Mouse (Mus musculus) adrenal gland (tissue): ENCODE results near the gene Tlx2.

Experiments
- intact Hi-C: fragments of 180-260 bp; cut with DNase I; formaldehyde crosslinking; loops from one replicate; pipeline ENCODE4 v1.15.1; 2025

Tlx2 gene

DNA sequence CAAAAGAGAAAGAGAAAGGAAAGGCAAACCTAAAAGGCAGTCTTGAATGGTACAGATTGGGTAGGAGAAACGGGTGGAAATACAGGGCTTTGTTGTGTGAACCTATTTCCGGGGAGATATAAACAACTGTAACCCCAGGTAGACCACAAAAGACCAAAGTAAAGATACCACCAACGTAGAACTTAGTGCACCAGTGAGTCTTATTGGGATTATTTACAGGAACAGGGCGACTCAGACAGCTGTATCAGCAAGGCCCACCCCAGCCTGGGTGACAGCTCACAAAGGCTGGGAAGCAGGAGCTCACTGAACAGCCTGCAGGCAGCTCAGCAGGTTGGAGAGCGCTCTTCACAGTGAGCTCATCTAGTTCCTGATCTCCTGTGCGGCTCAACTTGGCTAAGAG is 25.9 kb upstream of the Tlx2 start:
- intact Hi-C loops, result no loop called here

DNA sequence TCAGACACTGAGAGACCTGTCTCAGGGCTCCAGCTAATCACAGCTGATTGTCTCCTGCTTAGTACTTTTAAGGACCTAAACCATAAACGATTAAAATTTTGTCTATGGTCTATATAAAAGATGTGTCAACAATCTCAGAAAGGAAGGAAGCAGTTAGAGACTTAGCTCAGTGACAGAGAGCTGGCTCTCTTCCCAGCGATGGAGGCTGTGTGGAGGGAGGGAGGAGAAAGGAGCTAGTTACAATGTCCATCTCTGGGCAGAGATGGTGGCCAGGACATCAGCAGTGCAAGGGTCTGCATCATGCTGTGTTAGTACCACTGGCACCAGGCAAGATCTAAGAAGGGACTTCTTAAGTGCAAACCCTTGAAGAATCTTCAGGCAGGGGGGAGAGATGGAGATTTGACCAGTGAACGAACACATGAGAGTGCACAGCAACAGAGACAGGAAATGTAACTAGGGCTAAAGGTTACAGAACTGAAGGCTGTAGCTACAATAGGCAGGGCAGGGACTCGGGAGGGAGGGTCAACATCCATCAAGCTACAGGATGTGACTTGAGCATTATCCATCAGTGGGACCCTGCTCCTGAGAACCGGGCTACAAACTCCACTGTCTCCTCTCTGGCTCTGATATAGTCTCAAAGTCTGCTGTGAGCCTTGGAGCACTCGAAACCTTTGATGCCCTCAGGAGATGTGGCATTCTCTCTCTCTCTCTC is 22.5 kb upstream of the Tlx2 start:
- intact Hi-C loops, result no loop called here

- intact Hi-C loops, result no loop called here
Observed at GRCm38 (mm10) chr6:83087926-83088260, 17.8 kb upstream of the Tlx2 start.

- intact Hi-C loops, result no loop called here
Observed at GRCm38 (mm10) chr6:83087205-83087925, 17.3 kb upstream of the Tlx2 start.

- intact Hi-C loops, result no loop called here
Observed at GRCm38 (mm10) chr6:83086121-83087035, 16.3 kb upstream of the Tlx2 start, which contains the start of gene Lbx2. Lbx2 (plus strand) TSS chr6:83086367.

DNA sequence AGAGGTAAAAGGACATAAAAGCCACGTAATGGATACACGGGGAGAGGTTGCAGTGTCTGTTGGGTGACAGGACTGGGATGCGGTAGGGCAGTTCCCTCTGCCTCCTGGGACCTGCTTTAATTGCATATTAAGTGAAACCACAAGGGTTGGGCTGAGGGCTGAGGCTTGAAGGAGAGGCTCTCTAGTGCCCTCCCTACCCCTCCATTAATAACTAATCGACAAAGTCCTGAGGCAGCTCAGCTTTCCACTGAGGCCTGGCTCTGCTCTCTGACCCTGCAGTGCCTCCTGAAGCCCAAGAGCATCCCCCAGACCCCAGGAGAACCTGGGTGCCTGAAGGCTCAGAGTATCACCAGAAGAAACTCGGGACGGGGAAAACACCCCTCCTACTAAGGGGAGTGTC is 14.4 kb upstream of the Tlx2 start:
- intact Hi-C loops, result no loop called here

DNA sequence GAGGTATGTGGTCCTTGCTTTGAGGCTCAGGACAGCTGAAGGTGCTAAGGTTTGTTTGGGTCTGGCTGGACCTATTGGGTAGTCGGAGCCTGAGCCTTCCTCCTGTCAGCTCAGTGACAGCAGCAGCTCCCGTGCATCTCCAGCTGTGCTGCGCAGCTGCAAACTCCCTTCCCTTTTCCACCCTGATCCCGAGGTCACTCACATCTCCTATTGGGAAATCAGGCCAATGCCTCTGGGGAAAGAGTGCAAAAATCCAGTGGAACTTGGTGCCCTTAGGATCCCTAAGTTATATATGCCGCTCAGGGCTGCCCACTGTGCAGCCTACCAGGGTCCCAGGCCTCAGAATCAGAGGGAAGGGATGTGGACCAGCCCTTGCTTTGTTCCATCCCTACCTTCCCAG is 13.4 kb upstream of the Tlx2 start:
- intact Hi-C loops, result no loop called here

- intact Hi-C loops, result no loop called here
Observed at GRCm38 (mm10) chr6:83080210-83080609, 10.1 kb upstream of the Tlx2 start.

DNA sequence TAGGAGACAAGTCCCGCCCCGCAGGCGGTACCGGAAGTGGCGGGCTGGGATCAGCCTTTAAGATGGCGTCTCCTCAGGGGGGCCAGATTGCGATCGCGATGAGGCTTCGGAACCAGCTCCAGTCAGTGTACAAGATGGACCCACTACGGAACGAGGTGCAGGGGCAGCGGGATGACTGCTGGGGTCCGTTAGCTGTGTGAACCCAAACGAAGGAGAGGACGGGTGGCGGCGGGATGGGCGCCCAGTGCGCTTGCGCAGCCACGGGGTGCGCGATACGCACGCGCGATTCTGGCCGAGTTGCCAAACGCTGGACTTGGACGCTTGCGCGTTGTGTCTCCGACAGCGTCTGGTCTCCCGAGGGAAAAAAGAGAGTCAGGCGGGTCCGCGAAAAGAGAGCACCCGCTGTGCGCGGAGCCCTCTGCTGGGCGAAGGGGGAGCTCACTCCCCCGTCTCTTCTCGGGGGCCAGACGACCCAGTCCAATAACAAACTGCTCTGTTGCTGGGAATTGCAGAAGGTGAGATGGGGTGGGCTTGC is 8.3 kb upstream of the Tlx2 start:
- intact Hi-C loops, result loop anchor here (5.0 kb wide), 2 partner anchors 34 to 81 kb away; no protein-coding TSS in a partner anchor

GRCm38 (mm10) chr6:83077630-83078323 is 7.7 kb upstream of the Tlx2 start, which contains the start of gene Pcgf1:
Pcgf1 (plus strand) TSS chr6:83077869.
- intact Hi-C loops, result loop anchor here (5.0 kb wide), 2 partner anchors 35 to 80 kb away; no protein-coding TSS in a partner anchor

GRCm38 (mm10) chr6:83074979-83075378 is 4.9 kb upstream of the Tlx2 start:
- intact Hi-C loops, result loop anchor here (5.0 kb wide), 2 partner anchors 37 to 78 kb away; no protein-coding TSS in a partner anchor

DNA sequence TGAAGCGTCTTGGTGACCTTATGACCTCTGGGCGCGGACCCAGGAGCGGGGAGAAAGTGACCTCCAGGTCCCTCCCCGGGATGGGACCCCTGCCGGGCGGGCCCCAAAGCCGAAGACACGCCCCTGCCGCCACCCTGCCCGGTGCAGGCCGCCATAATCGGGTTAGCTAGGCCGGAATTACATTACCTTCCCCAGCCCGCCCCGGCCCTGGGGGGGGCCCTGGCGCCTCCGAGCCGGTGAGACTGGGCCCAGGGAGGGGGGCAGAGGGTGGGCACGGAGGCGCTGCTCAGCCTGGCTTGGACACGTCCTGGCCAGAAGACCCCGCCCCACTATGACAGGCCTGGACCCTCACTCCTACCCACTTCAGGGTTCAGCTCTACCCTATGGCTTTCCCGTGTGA is 1.1 kb upstream of the Tlx2 start:
- intact Hi-C loops, result no loop called here

DNA sequence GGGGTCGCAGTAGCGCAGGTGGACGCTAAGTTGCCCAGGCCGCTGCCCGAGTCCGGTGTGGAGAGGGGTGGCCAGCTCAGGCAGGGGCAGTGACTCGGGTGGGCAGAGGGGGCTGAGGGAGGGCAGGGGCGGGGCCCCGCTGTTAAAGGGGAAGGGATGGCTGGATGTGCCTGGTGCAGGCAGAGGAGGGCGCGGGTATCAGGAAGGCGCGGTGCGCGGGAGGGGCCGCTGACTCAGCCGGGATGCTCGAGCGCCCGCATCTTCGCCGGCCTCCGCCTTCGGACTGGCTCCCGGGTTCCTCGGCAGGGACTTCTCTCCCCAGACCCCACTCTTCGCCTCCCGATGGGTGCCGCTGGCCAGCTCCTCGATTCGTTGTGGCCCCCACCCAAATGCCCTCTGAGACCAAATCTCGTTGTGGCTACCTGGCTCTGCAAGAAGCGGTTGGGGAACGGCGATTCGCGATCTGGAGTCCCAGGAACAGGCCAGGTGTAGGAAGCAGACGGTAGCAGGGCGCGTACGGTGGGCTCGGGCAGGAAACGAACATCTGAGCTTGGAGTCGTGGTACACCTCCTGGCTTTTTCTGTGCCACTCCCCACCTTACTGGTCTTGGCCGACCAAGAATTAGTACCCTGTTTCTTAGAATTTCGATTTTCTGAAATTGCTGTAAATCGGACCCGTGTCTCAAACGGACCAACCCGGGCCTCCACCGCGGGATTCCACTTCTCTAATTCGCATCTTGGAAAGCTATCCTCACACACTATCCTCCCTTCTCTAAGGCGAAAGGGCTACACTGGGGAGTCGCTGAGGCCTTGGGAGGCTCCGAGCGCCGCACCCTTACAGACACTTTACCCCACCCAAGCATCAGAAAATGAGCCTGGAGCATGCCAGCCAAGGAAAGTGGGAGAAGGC is 472 bp upstream of the Tlx2 start:
- intact Hi-C loops, result no loop called here

GRCm38 (mm10) chr6:83069488-83070246 is 426 bp downstream of the Tlx2 start:
- intact Hi-C loops, result no loop called here

DNA sequence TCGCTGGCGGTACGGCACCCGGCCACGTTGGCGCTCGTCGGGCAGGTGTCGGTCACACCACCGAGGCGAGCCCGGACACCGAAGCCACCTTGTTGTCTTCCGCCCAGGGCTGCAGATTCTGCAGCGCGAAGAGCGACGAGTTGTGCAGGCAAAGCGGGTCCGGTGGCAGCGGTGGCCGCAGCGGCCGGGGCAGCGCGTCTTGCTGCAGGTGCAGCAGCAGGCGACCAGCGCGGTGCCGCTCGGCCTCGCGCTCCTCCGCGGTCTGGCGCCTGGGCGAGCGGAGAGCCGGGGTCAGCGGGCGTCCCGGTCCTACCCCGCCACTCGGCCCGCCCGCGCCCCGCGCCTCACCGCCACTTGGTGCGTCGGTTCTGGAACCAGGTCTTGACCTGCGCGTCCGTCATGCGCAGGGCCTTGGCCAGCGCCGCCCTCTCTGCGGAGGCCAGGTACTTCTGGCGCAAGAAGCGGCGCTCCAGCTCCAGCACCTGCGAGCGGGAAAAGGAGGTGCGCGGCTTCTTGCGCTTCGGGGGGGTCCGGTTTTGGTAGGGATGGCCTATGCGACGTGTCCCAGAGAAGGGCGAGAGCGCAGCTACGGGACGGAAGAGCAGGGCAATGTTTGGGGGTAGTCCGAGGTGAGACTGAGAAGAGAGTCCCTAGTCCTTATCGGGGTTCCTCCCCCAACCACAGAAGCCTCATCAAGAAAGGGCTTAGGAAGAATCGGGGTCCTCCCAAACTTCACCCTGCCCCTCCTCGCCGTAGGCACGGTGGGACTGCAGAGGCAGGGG is 1.2 kb downstream of the Tlx2 start:
- intact Hi-C loops, result no loop called here

DNA sequence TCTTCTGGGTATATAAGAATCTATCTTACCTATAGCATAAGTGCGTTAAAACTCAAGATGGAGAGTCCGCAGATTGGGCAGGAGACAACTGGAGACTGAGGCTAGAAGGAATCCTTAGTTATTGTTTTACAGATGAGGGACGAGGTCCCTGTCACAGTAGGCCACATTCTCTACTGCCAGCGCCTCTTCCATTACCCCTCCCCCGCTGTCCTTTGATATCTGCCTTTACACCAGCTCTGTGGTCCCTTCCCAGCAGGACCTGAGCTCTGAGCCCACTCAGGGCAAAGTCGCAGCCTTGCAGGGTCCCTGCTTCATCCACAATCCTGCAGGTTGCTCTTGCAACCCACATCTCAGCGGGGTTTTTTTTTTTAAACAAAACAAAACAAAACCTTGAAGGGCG is 1.9 kb downstream of the Tlx2 start:
- intact Hi-C loops, result no loop called here

DNA sequence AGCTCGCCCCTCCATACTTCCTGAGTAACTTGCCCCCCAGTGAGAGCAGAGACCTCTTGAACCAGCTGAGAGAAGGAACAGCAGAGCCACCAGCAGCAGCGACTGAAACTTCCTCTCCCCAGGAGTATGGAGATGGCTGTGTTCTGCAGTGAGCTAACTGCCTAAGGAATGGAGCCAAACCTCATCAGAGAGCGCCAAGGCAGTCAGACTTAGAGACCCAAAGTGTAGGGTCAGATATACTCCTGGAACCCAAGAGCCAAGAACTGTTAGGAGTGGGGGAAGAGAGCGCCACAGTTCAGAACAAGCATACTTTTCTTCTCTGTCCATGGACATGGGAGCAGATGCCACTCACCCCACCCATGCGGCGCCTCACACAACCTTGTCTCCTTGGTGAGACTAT is 3.7 kb downstream of the Tlx2 start:
- intact Hi-C loops, result no loop called here

GRCm38 (mm10) chr6:83065995-83066394 is 4.1 kb downstream of the Tlx2 start:
- intact Hi-C loops, result no loop called here
